Mouse (Mus musculus) heart, adult 9 months (tissue): ENCODE results near the gene Prss22.
"Not testable (repeated sequence)": the region's sequence is repeated elsewhere in the genome, so short reads cannot be mapped to it uniquely, and the experiment has no call there.

Experiments used
- DNase-seq, 2 experiments: peaks; one replicate each; pipeline ENCODE4 v3.0.0; 2022; ENCODE audit warnings: low spot score in 2 of 2

Gene Prss22

GRCm38 (mm10) chr17:23995421-23995820 is 2.5 kb downstream of the Prss22 start:
- no peak for DNase-seq

GRCm38 (mm10) chr17:23994667-23995066 is 3.2 kb downstream of the Prss22 start:
- no peak for DNase-seq

DNA sequence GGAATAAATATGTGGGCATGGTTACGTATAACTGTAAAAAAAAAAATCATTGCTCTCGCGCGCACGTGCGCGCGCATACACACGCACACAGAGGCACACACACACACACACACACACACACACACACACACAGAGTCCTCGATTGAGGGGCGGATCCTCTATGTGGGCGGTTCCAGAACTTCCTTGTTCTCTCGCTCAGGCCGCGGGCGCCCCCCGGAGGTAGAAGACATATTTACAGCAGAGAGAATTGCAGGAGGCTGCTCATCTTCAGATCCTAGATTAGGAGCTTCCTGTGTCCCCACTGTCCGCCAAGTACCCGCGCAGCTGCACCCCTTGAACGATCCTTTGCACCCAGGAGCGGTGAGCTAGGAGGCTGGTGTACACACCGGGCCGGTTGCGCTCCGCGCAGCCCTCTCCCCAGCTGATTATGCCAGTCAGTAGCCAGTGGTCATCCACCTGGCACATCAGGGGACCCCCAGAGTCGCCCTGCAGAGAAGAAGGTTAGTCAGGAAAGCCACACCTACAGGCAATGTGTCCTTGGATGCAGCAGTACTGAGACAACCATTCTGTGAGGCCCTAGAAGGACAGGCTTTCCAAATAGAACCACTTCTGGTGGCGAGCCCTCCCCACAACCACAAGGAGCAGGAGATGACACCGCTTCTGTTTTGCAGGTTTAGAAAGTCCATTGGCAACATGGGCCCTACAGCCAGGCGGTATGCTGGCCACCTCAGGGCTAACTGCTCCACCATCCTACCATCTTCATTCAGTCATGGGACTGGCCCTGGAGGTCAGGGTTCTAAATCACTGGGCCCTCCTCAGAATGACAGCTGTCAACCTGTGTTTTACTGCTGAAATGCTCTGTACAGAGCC is 4.1 kb downstream of the Prss22 start:
- DNase-seq = peak; percentile 59 to 79

- DNase-seq = no peak
Observed at GRCm38 (mm10) chr17:23992789-23993553, 4.9 kb downstream of the Prss22 start.

DNA sequence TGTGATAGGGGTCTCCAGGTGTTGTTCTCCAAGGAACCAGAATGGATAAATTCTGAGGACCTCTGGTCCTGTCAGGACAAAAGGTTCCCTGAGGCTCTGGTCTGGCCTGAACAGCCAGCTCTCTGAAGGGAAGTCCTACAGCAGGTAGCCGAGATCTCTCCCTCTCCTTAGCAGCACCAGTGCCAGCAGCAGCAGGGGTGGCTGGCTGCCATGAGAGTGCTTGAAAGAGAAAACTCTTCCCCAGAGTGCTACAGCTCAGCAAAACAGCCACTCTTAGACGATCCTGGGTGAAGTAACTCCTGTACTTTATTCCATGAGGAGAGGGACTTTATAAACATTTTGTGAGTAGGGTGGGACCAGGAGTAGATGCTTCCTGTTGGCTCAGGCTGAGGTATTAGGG is 8.1 kb downstream of the Prss22 start:
- DNase-seq = no peak

GRCm38 (mm10) chr17:23984989-23985388 is 12.9 kb downstream of the Prss22 start:
- no peak for DNase-seq

DNA sequence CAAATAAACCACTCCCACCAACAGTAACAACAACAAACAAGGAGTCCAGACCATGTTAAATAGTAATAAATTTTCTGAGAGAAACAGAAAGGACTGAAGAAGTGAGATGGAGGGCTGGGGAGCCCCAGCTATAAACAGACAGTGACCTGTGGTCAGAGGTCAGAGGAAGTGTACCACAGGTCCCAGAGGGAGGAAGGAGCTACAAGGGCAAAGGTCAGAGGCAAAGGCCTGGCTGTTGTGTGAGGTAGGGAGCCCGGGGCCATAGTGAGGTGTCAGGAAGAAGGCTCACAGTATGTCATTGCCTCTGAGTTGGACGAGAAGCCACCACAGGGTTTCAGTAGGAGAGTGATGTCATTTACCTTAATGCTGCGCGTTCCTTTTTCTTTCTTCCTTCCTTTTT is 15.0 kb downstream of the Prss22 start:
- DNase-seq = no peak

GRCm38 (mm10) chr17:23980297-23980909 is 17.5 kb downstream of the Prss22 start, which contains the start of gene Prss30:
TSS of gene Prss30 (minus strand) at chr17:23980566.
- no peak for DNase-seq

GRCm38 (mm10) chr17:23979471-23979870 is 18.4 kb downstream of the Prss22 start:
- no peak for DNase-seq

GRCm38 (mm10) chr17:23976665-23977064 is 21.2 kb downstream of the Prss22 start:
- DNase-seq = no peak

DNA sequence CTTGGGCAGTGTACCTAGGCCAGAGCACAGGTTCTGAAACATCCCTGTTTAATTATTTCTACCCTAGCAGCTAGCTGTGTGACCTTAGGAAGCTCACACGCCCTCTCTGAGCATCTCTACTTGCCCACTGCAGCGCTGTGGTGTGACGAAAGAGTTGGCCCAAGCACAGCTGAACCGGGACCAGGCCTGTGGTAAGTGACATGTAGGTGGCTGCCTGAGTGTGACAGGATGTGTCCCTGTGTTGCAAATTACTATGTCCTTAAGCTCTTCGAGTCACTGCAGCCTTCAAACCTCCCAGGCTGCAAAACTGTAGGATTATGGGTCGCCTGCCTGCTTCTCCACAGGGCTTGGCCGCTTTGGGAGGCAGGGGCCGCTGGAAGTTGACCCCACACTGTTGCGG is 26.6 kb downstream of the Prss22 start:
- DNase-seq = no peak

DNA sequence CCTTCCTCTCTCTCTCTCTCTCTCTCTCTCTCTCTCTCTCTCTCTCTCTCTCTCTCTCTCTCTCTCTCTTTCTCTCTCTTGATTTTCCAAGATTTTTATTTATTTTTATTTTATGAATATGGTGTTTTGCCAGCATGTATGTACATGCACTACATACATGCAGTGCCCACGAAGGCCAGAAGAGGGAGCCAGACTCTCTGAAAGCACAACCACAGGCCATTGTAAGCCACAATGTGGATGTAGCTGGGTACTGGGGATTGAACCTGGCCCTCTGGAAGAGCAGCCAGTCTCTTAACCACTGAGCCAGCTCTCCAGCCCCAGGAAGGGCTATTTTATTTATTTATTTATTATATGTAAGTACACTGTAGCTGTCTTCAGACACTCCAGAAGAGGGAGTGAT is 28.7 kb downstream of the Prss22 start:
- peak in 1 of 2 experiments; percentile 60 for DNase-seq

DNA sequence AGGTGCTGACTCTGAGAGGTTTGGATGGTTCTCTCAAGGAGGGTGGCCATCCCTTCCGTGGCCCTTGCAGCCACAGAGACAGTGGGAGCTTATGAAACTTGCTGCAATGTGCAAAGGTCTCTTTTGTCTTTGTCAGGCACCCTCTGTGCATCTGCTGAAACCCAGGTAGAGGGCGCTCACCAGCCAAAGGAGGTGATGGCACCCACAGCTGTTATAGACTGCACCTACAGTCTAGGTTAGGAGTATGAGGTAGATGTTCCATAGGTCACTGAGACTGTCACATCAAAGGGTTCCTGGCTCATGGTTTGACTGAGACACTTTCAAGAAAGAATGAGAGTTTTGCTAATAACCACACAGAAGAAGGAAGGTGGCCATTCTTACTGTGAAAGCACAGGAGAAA is 29.1 kb downstream of the Prss22 start:
- DNase-seq = no peak

- peak; percentile 8 to 38 for DNase-seq
Observed at GRCm38 (mm10) chr17:23966658-23967401, 31.1 kb downstream of the Prss22 start.

DNA sequence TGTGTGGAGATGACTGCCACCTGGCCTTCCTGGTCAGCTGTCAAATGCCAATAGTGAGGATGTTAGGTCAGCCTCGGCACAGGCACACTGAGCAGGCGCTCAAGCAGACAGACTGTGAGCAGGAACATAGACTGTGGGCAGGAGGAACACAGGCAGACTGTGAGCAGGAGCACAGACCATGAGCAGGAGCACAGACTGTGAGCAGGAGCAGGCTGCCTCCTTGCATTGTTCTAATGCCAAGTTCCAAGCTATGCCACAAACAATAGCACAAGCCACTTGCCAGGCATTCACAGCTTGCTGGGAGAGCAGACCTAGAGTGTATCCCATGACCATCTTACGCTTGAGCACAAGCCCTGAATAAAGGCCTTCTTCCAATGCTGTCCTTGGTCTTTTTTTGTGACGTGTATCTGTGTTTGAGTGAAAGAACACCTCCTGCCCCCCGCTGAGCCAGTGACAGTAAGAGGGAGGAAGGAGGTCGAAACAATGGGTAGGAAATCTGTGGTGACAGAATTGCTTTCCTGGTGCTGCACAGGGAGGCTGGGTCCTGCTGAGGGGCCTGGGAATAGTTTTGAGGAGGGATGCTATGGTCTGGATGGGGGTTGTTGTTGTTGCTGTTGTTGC is 32.0 kb downstream of the Prss22 start:
- DNase-seq = no peak

DNA sequence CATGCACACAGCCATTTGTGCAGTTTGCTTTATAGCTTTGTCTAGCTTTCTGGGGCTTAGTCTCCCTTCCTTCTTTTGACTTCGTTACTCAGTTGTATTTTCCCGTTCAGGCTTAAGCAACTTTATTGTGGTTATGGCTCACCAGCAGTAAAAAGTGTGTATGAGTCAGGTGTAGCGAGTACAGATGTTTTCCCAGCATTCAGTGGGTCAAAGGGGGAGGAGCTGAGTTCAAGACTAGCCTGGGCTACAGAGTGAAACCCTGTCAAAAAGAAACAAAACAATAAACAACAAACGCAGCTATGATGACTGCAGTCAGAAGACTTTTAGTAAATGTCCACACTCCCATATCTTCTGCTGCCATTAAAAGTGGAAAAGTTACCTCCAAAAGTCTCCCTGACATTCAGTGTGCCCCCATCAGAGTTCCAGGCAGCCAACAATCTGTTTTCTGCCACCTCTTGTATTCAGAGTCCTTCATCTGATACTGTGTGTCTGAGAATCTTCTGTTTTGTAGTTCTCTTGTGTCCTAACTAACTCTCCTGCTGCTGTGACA is 36.3 kb downstream of the Prss22 start:
- DNase-seq = no peak

DNA sequence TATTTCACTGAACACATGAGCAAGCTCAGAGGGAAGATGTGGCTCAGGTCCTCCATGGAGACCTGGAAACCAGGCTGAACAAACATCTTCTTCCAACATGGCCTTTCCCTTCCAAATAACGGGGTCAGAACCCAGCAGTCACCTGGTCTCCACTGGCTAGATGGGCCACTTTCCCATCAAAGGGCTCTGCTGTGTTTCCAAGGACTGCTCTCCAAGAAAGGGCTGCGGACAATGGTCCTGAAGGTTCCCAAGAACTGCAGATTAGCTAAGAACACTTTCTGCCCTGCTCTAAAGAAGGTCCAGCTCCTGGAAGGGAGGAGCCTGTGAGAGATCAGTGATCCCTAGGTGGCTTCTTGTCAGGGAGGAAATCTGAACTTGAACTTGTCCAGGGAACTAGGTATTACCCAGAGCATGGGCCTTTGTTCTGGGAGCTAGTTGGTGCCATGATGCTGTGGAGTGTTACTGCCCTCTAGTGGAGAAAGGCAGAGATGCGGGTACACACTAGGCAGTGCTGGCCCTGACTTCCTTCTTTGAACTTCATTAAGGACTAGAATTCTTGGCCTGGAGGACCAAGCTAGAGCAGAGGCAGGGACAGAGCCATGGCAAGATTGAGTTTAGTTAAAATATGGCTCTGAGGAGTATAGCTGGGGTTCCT is 37.7 kb downstream of the Prss22 start:
- DNase-seq = peak; percentile 55 to 74

DNA sequence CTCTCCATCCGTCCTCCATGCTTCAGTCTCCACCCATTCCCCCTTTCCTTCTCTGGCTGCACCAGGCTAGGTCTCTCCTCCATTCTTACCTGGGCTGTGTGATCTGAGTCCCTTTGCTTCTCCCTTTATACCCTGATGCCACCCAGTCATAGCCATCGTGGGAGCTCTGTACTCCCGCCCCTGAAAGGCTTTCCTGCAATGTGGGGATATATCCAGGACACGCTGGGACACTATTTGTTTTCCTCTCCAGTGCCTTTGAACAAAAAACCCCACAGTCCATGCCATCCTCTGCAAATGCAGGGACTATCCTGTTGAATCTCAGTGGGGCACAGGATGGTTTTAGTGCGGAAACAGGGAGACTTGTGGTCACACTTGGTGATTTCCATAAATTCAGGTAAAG is 42.7 kb downstream of the Prss22 start, which contains the start of gene Sbpl:
Gene Sbpl, minus strand, starts transcription at position 101 of the 400 bp plus-strand sequence.
- no peak for DNase-seq

- DNase-seq = not testable (repeated sequence)
Observed at GRCm38 (mm10) chr17:23950828-23951227, 47.1 kb downstream of the Prss22 start.

- no peak for DNase-seq
Observed at GRCm38 (mm10) chr17:23949068-23949467, 48.8 kb downstream of the Prss22 start.
